Mouse (Mus musculus): Measurements from ENCODE around the gene Fancl.

DNA sequence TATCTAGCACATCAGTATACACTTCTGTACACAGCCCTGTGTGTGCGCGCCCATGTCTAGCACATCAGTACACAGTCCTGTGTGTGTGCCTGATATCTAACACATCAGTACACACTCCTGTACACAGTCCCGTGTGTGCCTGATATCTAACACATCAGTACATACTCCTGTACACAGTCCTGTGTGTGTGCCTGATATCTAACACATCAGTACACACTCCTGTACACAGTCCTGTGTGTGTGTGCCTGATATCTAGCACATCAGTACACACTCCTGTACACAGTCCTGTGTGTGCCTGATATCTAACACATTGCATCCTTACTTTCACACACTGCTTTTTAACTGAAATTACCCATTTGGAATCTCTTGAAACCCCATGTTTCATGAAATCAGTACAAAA is 27.0 kb downstream of the Fancl start:
- no peak for TF ChIP-seq CTCF (IDR thresholded peaks at IDR 0.05; ENCODE audit: insufficient read depth, low read length)
- TF ChIP-seq POLR2A (IDR thresholded peaks at IDR 0.05; ENCODE audit: borderline replicate concordance, extremely low read depth, low read depth, low read length) = no peak
